Mouse (Mus musculus) midbrain, postnatal 0 days (tissue): Measurements from ENCODE around the gene Tmtc2. TPM values are rescaled to one million over a fixed set of nuclear protein-coding genes. Genes with fewer than 3 reads are reported as not detected.

Experiments used
- ATAC-seq: fragments of 200-750 bp; cut with Nextera tagmentation; 2 replicates; pipeline ENCODE4 v1.8.0; 2017; ENCODE audit warnings: moderate number of reproducible peaks, mild to moderate bottlenecking, moderate TSS enrichment, moderate library complexity; ENCODE audit not compliant: low FRiP score
- DNase-seq: peaks from one replicate; pipeline ENCODE4 v3.0.0-alpha.2; 2015; ENCODE audit warnings: low spot score
- H3K27ac ChIP-seq: fragments of 300-500 bp; sonication (generic); 2 replicates; pipeline ENCODE4 v1.5.1; 2014; ENCODE audit warnings: low read depth, mild to moderate bottlenecking, low read length, mixed read lengths
- H3K27me3 ChIP-seq: fragments of 300-500 bp; sonication (generic); 2 replicates; pipeline ENCODE4 v1.6.1; 2014; ENCODE audit warnings: low read length, control low read depth, mixed read lengths; ENCODE audit not compliant: insufficient read depth
- H3K36me3 ChIP-seq: fragments of 300-500 bp; sonication (generic); 2 replicates; pipeline ENCODE4 v1.6.1; 2014; ENCODE audit warnings: low read length, control low read depth, mixed read lengths; ENCODE audit not compliant: insufficient read depth
- H3K4me1 ChIP-seq: fragments of 300-500 bp; sonication (generic); 2 replicates; pipeline ENCODE4 v1.6.1; 2014; ENCODE audit warnings: mild to moderate bottlenecking, control low read depth, antibody characterized with exemption, low read length, mixed read lengths; ENCODE audit not compliant: insufficient read depth
- H3K4me2 ChIP-seq: fragments of 300-500 bp; sonication (generic); 2 replicates; pipeline ENCODE4 v1.6.1; 2014; ENCODE audit warnings: low read depth, mild to moderate bottlenecking, low read length, mixed read lengths; ENCODE audit not compliant: poor library complexity, severe bottlenecking
- H3K4me3 ChIP-seq: fragments of 300-500 bp; sonication (generic); 2 replicates; pipeline ENCODE4 v1.5.1; 2014; ENCODE audit warnings: low read depth, mild to moderate bottlenecking, low read length, moderate library complexity
- H3K9ac ChIP-seq: fragments of 300-500 bp; sonication (generic); replicated peaks from 2 replicates; pipeline ENCODE4 v1.6.1; 2014; ENCODE audit warnings: mild to moderate bottlenecking, low read length, moderate library complexity, mixed read lengths; ENCODE audit not compliant: poor library complexity, severe bottlenecking
- H3K9me3 ChIP-seq: fragments of 300-500 bp; sonication (generic); 2 replicates; pipeline ENCODE4 v1.6.1; 2016; ENCODE audit warnings: low read length, control low read depth
- CTCF ChIP-seq: IDR thresholded peaks from 2 replicates; pipeline ENCODE4 v1.5.1; 2016; ENCODE audit warnings: antibody characterized with exemption, mild to moderate bottlenecking
- WGBS: fragments of 180-500 bp; shearing (Covaris S2); extraction: QIAGEN DNeasy Blood & Tissue Kit; methylation state at CpG from one replicate; pipeline ENCODE4 v1.1.7; 2014; 5-methylcytosine and 5-hydroxymethylcytosine counted together
- polyA plus RNA-seq: library from polyadenylated mRNA; unstranded; fragments of >200 nt; fragmentation: Nextera tagmentation; extraction: Ambion mirVana; gene quantifications from 2 replicates; pipeline ENCODE4 v1.2.1, GENCODE M21; 2015
- total RNA-seq: library from RNA; depleted of rRNA; stranded (reverse); fragments of >200 nt; gene quantifications from 2 replicates; pipeline ENCODE4 v1.2.3, GENCODE M21; 2014

Tmtc2 gene
- total and polyA plus RNA-seq, 2 experiments from 2014 or later: 5.3 to 12.9 TPM

GRCm38 (mm10) chr10:105228623-105229022, 345.6 kb downstream of the Tmtc2 start:
- H3K9ac ChIP-seq: no peak overlapping the region
- no peak overlapping the region for H3K4me2 ChIP-seq
- H3K9me3 ChIP-seq: no peaks in the 10 kb centered on the region
- H3K4me3 ChIP-seq: no peak overlapping the region
- no peak for DNase-seq
- no peaks in the 10 kb centered on the region for H3K27me3 ChIP-seq
- H3K4me1 ChIP-seq: no peaks in the 10 kb centered on the region
- no peak overlapping the region for H3K27ac ChIP-seq
- 91% methylated on average over 2 of the region's 2 CpGs for WGBS
- TF ChIP-seq CTCF: no peak
- H3K36me3 ChIP-seq: no peaks in the 10 kb centered on the region
- no peak for ATAC-seq

- ATAC-seq: no peak
- TF ChIP-seq CTCF: no peak
- Histone ChIP-seq H3K9me3 (no peaks in the 10 kb centered on the region), H3K4me1 (no peaks in the 10 kb centered on the region), H3K36me3 (no peaks in the 10 kb centered on the region), H3K4me2 (no peak overlapping the region), H3K4me3 (no peak overlapping the region), H3K27me3 (no peaks in the 10 kb centered on the region), H3K27ac (no peak overlapping the region), H3K9ac (no peak overlapping the region)
- DNase-seq: no peak
- 63% methylated on average over 5 of the region's 5 CpGs for WGBS
Measured at GRCm38 (mm10) chr10:105227631-105228030, 346.6 kb downstream of the Tmtc2 start.

- no peak for TF ChIP-seq CTCF
- ATAC-seq: no peak
- Histone ChIP-seq H3K4me1 (no peaks in the 10 kb centered on the region), H3K27ac (no peak overlapping the region), H3K9ac (no peak overlapping the region), H3K9me3 (no peaks in the 10 kb centered on the region), H3K4me3 (no peak overlapping the region), H3K27me3 (no peaks in the 10 kb centered on the region), H3K36me3 (no peaks in the 10 kb centered on the region), H3K4me2 (no peak overlapping the region)
- 90% methylated on average over 6 of the region's 6 CpGs for WGBS
- no peak for DNase-seq
Measured at GRCm38 (mm10) chr10:105225714-105226113, 348.5 kb downstream of the Tmtc2 start.

GRCm38 (mm10) chr10:105222904-105223303, 351.3 kb downstream of the Tmtc2 start:
- Histone ChIP-seq H3K27ac (no peak overlapping the region), H3K9me3 (no peaks in the 10 kb centered on the region), H3K27me3 (no peaks in the 10 kb centered on the region), H3K4me2 (no peak overlapping the region), H3K4me1 (no peaks in the 10 kb centered on the region), H3K4me3 (no peak overlapping the region), H3K36me3 (no peaks in the 10 kb centered on the region), H3K9ac (no peak overlapping the region)
- WGBS: 94% methylated on average over 5 of the region's 5 CpGs
- DNase-seq: no peak
- ATAC-seq: no peak
- no peak for TF ChIP-seq CTCF

GRCm38 (mm10) chr10:105201491-105201890, 372.8 kb downstream of the Tmtc2 start:
- H3K4me1 ChIP-seq: no peaks in the 10 kb centered on the region
- no peaks in the 10 kb centered on the region for H3K9me3 ChIP-seq
- no peaks in the 10 kb centered on the region for H3K36me3 ChIP-seq
- ATAC-seq (no peak), DNase-seq (peak; percentile 31)
- no peak overlapping the region for H3K9ac ChIP-seq
- H3K27ac ChIP-seq: no peak overlapping the region
- TF ChIP-seq CTCF: no peak
- H3K4me2 ChIP-seq: no peak overlapping the region
- 68% methylated on average over 10 of the region's 10 CpGs for WGBS
- H3K4me3 ChIP-seq: no peak overlapping the region
- no peaks in the 10 kb centered on the region for H3K27me3 ChIP-seq

GRCm38 (mm10) chr10:105200678-105201077, 373.6 kb downstream of the Tmtc2 start:
- Histone ChIP-seq H3K4me1 (no peaks in the 10 kb centered on the region), H3K27me3 (no peaks in the 10 kb centered on the region), H3K9me3 (no peaks in the 10 kb centered on the region), H3K9ac (no peak overlapping the region), H3K4me3 (no peak overlapping the region), H3K36me3 (no peaks in the 10 kb centered on the region), H3K4me2 (no peak overlapping the region), H3K27ac (no peak overlapping the region)
- no peak for ATAC-seq
- WGBS: 63% methylated on average over 2 of the region's 2 CpGs
- TF ChIP-seq CTCF: no peak
- no peak for DNase-seq

GRCm38 (mm10) chr10:105200092-105200491, 374.2 kb downstream of the Tmtc2 start:
- DNase-seq (no peak), ATAC-seq (peak; percentile 20; the same call in 1 of the 2 replicates)
- no peaks in the 10 kb centered on the region for H3K27me3 ChIP-seq
- no peaks in the 10 kb centered on the region for H3K36me3 ChIP-seq
- H3K27ac ChIP-seq: no peak overlapping the region
- H3K4me2 ChIP-seq: no peak overlapping the region
- H3K4me1 ChIP-seq: no peaks in the 10 kb centered on the region
- no peak for TF ChIP-seq CTCF
- no peak overlapping the region for H3K4me3 ChIP-seq
- no peak overlapping the region for H3K9ac ChIP-seq
- WGBS: 13% methylated on average over 4 of the region's 4 CpGs
- no peaks in the 10 kb centered on the region for H3K9me3 ChIP-seq
